Mouse (Mus musculus) embryonic facial prominence, embryonic 15.5 days (tissue): ENCODE measurements around the gene Lats1. TPM values are rescaled to one million over a fixed set of nuclear protein-coding genes. Genes with fewer than 3 reads are reported as not detected.
A peak's percentile ranks its signal among the peaks of the same experiment; 100 is the strongest.

ENCODE experiments used
- ATAC-seq: fragments of 200-750 bp; cut with Nextera tagmentation; 2 replicates; pipeline ENCODE4 v1.8.0; 2017; ENCODE audit warnings: low read depth, moderate TSS enrichment; ENCODE audit not compliant: insufficient number of reproducible peaks, low FRiP score, low TSS enrichment
- H3K27ac ChIP-seq: fragments of 300-500 bp; sonication (generic); replicated peaks from 2 replicates; pipeline ENCODE4 v1.5.1; 2015; ENCODE audit warnings: mild to moderate bottlenecking, inconsistent platforms
- H3K27me3 ChIP-seq: fragments of 300-500 bp; sonication (generic); 2 replicates; pipeline ENCODE4 v1.6.1; 2015; ENCODE audit warnings: inconsistent platforms
- H3K36me3 ChIP-seq: fragments of 300-500 bp; sonication (generic); 2 replicates; pipeline ENCODE4 v1.6.1; 2015; ENCODE audit warnings: mild to moderate bottlenecking, inconsistent platforms
- H3K4me1 ChIP-seq: fragments of 300-500 bp; sonication (generic); 2 replicates; pipeline ENCODE4 v1.6.1; 2015; ENCODE audit warnings: inconsistent platforms
- H3K4me2 ChIP-seq: fragments of 300-500 bp; sonication (generic); replicated peaks from 2 replicates; pipeline ENCODE4 v1.6.1; 2015; ENCODE audit warnings: mild to moderate bottlenecking, inconsistent platforms
- H3K4me3 ChIP-seq: fragments of 300-500 bp; sonication (generic); replicated peaks from 2 replicates; pipeline ENCODE4 v1.5.1; 2015; ENCODE audit warnings: mild to moderate bottlenecking, inconsistent platforms
- H3K9ac ChIP-seq: fragments of 300-500 bp; sonication (generic); 2 replicates; pipeline ENCODE4 v1.6.1; 2015; ENCODE audit warnings: inconsistent platforms
- H3K9me3 ChIP-seq: fragments of 300-500 bp; sonication (generic); replicated peaks from 2 replicates; pipeline ENCODE4 v1.6.1; 2016; ENCODE audit warnings: inconsistent platforms
- WGBS: fragments of 180-500 bp; shearing (Covaris S2); methylation state at CpG from one replicate; pipeline ENCODE4 v1.1.7; 2015; 5-methylcytosine and 5-hydroxymethylcytosine counted together
- polyA plus RNA-seq: library from polyadenylated mRNA; unstranded; fragments of >200 nt; fragmentation: Nextera tagmentation; extraction: Ambion mirVana; gene quantifications from 2 replicates; pipeline ENCODE4 v1.2.1, GENCODE M21; 2015

Gene Lats1
- polyA plus RNA-seq, 1 experiment from 2014 or later, result 8.7 TPM

DNA sequence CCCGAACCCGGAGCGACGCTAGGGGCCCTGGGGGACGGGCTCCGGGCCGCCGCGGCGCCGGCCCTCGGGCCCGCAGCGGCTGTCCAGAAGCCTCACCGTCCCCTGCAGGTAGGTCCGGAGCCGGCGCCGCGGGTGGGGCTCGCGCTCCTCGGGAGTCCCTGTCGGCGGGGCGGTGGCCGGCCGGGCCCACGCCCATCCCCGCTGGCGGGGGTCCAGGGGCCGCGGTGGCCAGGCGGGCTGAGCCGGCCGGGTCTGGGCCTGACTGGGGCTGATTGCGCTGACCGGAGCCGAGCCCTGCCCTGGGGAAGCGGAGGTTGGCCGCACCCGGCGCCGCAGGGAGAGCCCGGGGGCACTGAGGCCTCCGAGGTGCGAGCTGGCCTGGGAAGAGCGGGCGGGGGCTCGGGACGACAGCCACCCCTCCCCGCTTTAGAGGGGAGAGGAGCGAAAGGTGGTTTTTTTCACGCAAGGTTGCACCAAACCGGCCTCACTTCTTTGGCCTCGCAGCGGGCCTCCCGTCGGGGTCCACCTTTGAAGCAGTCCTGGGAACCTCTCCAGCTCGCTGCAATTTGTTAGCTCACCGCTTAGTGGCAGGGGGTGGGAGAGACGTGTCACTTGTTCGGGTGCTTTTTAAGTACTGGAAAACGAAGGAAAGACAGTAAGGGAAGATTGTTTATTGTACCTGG lies 470 bp downstream of the Lats1 start:
- WGBS, result under 1% methylated on average over 64 of the region's 64 CpGs
- Histone ChIP-seq H3K4me3 (peak overlapping the region; percentile 98), H3K27ac (peak overlapping the region; percentile 97), H3K4me1 (peaks cover 26% of the 10 kb centered on the region), H3K4me2 (peak overlapping the region; percentile 53), H3K36me3 (peaks cover 29% of the 10 kb centered on the region), H3K27me3 (no peaks in the 10 kb centered on the region), H3K9ac (peak overlapping the region; percentile 100), H3K9me3 (no peaks in the 10 kb centered on the region)
- peak; percentile 84 for ATAC-seq

GRCm38 (mm10) chr10:7682249-7682648 lies 1.2 kb downstream of the Lats1 start:
- peak overlapping the region; percentile 15; the same call in 1 of the 2 replicates for H3K9ac ChIP-seq
- H3K27ac ChIP-seq, result no peak overlapping the region
- no peak for ATAC-seq

DNA sequence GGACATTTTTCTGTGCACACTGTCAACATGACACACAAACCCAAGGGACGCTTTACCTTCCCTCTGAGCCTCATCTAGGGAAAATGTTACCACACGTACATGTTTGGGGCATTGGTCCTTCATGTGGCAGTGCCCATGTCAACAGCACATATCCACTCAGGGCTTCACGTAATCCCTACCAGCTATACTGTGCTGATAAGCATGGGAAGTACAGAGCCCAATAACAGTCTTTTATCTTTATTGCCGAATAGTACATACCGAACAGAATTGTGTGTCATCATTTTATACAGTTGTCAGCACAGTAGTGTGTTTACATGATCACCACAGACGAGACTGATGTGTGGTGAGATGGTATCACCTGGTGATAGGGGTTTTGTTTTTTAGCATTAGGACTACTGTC lies 5.9 kb downstream of the Lats1 start:
- Histone ChIP-seq H3K4me1 (peaks cover 10% of the 10 kb centered on the region; the same call in 1 of the 2 replicates), H3K9me3 (no peaks in the 10 kb centered on the region), H3K4me3 (no peak overlapping the region), H3K9ac (no peak overlapping the region), H3K4me2 (no peak overlapping the region), H3K36me3 (peaks cover 16% of the 10 kb centered on the region), H3K27ac (no peak overlapping the region), H3K27me3 (no peaks in the 10 kb centered on the region)
- no peak for ATAC-seq
- 92% methylated on average over 6 of the region's 6 CpGs for WGBS

More at GRCm38 (mm10) chr10:7682249-7682648, 1.2 kb downstream of the Lats1 start:
- peaks cover 27% of the 10 kb centered on the region for H3K36me3 ChIP-seq
- H3K9me3 ChIP-seq, result no peaks in the 10 kb centered on the region
- no peaks in the 10 kb centered on the region for H3K27me3 ChIP-seq
- WGBS, result 48% methylated on average over 3 of the region's 3 CpGs
- peaks cover 26% of the 10 kb centered on the region for H3K4me1 ChIP-seq
- H3K4me3 ChIP-seq, result peak overlapping the region; percentile 98
- peak overlapping the region; percentile 53 for H3K4me2 ChIP-seq

GRCm38 (mm10) chr10:7695286-7695685 lies 14.3 kb downstream of the Lats1 start:
- Histone ChIP-seq H3K4me2 (no peak overlapping the region), H3K4me1 (no peaks in the 10 kb centered on the region), H3K27me3 (no peaks in the 10 kb centered on the region), H3K27ac (no peak overlapping the region), H3K4me3 (no peak overlapping the region), H3K9me3 (no peaks in the 10 kb centered on the region), H3K36me3 (peaks cover 65% of the 10 kb centered on the region), H3K9ac (no peak overlapping the region)
- ATAC-seq, result no peak

DNA sequence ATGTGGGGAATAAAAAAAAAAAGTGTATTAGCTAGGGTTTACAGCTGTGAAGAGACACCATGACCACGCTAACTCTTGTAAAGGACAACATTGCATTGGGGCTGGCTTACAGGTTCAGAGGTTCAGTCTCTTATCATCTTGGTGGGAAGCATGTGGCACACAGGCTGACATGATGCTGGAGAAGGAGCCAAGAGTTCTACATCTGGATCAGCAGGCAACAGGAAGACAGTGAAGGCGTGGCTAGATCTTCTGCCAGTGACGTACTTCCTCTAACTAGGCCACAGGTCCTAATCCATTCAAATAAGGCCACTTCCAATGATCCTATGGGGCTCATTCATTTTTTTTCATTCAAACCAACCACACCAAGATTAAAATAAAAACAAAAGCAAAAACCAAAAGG lies 19.1 kb downstream of the Lats1 start:
- Histone ChIP-seq H3K4me3 (no peak overlapping the region), H3K9ac (no peak overlapping the region), H3K4me1 (no peaks in the 10 kb centered on the region), H3K27me3 (no peaks in the 10 kb centered on the region), H3K9me3 (no peaks in the 10 kb centered on the region), H3K4me2 (no peak overlapping the region), H3K27ac (no peak overlapping the region), H3K36me3 (peaks cover 70% of the 10 kb centered on the region)
- no peak for ATAC-seq
- 85% methylated on average over 3 of the region's 3 CpGs for WGBS

GRCm38 (mm10) chr10:7702586-7702985 lies 21.6 kb downstream of the Lats1 start:
- H3K4me2 ChIP-seq, result no peak overlapping the region
- no peak overlapping the region for H3K9ac ChIP-seq
- no peaks in the 10 kb centered on the region for H3K4me1 ChIP-seq
- WGBS, result 91% methylated on average over 6 of the region's 6 CpGs
- H3K27me3 ChIP-seq, result no peaks in the 10 kb centered on the region
- no peaks in the 10 kb centered on the region for H3K9me3 ChIP-seq
- H3K27ac ChIP-seq, result no peak overlapping the region
- ATAC-seq, result no peak
- H3K4me3 ChIP-seq, result no peak overlapping the region
- H3K36me3 ChIP-seq, result peaks cover 75% of the 10 kb centered on the region

DNA sequence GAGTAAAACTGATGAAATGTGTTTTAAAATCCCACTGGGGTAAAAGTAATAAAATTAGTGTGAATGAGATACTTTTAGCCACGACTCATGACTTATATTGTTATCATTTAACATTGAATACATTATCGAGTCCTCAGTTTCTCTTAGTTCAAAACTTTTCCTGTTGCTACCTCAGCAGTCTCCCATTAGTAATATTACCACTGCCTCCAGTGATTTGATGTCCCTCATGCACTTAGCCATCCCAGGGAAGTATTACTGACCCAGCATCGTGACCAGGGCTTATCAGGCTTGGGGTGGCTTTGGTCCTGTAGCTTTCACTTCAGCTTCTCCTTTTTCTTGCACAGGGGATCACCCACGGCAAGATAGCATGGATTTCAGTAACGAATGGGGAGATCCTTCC lies 29.1 kb downstream of the Lats1 start:
- WGBS, result 91% methylated on average over 5 of the region's 5 CpGs
- no peaks in the 10 kb centered on the region for H3K9me3 ChIP-seq
- peaks cover 52% of the 10 kb centered on the region for H3K36me3 ChIP-seq

DNA sequence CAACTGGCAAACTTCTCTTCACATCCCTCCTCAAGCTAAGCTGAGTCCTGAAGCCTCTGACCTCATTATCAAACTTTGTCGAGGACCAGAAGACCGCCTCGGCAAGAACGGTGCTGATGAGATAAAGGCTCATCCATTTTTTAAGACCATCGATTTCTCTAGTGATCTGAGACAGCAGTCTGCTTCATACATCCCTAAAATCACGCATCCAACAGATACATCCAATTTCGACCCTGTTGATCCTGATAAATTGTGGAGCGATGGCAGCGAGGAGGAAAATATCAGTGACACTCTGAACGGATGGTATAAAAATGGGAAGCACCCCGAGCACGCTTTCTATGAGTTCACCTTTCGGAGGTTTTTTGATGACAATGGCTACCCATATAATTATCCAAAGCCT lies 31.5 kb downstream of the Lats1 start:
- Histone ChIP-seq H3K27ac (no peak overlapping the region), H3K4me3 (no peak overlapping the region), H3K27me3 (no peaks in the 10 kb centered on the region), H3K4me1 (no peaks in the 10 kb centered on the region), H3K36me3 (peaks cover 39% of the 10 kb centered on the region), H3K4me2 (no peak overlapping the region), H3K9me3 (no peaks in the 10 kb centered on the region), H3K9ac (no peak overlapping the region)
- ATAC-seq, result no peak
- 94% methylated on average over 13 of the region's 13 CpGs for WGBS

More for the DNA sequence above, 29.1 kb downstream of the Lats1 start:
- no peak overlapping the region for H3K27ac ChIP-seq
- no peak overlapping the region for H3K9ac ChIP-seq
- H3K4me3 ChIP-seq, result no peak overlapping the region
- ATAC-seq, result no peak
- H3K4me2 ChIP-seq, result no peak overlapping the region
- no peaks in the 10 kb centered on the region for H3K27me3 ChIP-seq
- no peaks in the 10 kb centered on the region for H3K4me1 ChIP-seq

GRCm38 (mm10) chr10:7715056-7715455 lies 34.0 kb downstream of the Lats1 start:
- Histone ChIP-seq H3K4me1 (no peaks in the 10 kb centered on the region), H3K9me3 (no peaks in the 10 kb centered on the region), H3K4me2 (no peak overlapping the region), H3K27ac (no peak overlapping the region), H3K4me3 (no peak overlapping the region), H3K27me3 (no peaks in the 10 kb centered on the region), H3K9ac (no peak overlapping the region), H3K36me3 (peaks cover 32% of the 10 kb centered on the region)
- ATAC-seq, result no peak
- 78% methylated on average over 7 of the region's 7 CpGs for WGBS

DNA sequence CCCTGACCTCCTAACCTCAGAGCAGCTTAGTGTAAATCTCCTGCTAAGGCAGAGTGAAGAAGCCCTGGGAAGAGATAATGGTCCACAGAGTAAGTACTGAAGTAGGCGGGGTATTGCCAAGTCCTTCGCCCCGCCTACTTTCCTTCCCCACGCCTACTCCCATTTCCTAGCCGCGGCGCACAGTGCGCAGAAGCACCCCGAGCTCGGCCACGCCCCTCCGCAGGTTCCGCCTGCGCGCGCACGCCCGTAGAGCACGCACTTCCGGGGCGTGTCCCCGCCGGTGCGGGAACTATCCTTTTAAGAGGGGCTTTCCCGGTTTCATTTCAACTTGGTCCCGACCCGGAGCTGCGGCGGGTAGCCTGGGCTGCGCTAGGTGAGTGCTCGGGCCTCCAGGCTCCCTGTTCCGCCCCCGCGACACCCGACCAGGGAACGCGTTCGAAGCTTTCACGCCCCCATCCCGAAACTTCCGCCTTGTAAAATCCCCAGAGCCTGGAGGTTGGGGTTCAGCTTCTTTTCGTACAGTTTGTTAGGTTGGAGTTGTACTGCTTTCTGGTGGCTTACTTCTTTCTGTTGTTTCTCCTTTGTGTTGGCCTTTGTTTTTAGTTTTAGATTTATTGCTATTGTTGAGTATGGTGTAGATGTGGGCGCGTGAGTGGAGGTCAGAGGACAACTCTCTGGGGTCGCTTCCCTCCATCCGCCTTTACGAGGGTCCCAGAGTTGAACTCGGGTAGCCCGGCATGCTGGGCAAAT lies 44.9 kb downstream of the Lats1 start, which contains the start of gene Katna1:
TSS of gene Katna1 (plus strand) at position 250 of the 750 bp plus-strand sequence.
- Histone ChIP-seq H3K4me2 (peak within 1 kb of the TSS; percentile 77), H3K27ac (peak within 1 kb of the TSS; percentile 84), H3K9me3 (no peaks in the 10 kb centered on the region), H3K4me1 (peaks cover 5% of the 10 kb centered on the region), H3K4me3 (peak within 1 kb of the TSS; percentile 88), H3K27me3 (no peaks in the 10 kb centered on the region), H3K36me3 (no peaks in the 10 kb centered on the region), H3K9ac (peak within 1 kb of the TSS; percentile 65)
- ATAC-seq, result peak; percentile 97
- WGBS, result under 1% methylated on average over 49 of the region's 49 CpGs

- Histone ChIP-seq H3K9ac (peak overlapping the region; percentile 65), H3K27me3 (no peaks in the 10 kb centered on the region), H3K36me3 (no peaks in the 10 kb centered on the region), H3K4me1 (peaks cover 5% of the 10 kb centered on the region), H3K4me2 (peak overlapping the region; percentile 77), H3K9me3 (no peaks in the 10 kb centered on the region), H3K27ac (peak overlapping the region; percentile 84), H3K4me3 (peak overlapping the region; percentile 88)
- WGBS, result 0% methylated on average over 8 of the region's 8 CpGs
- no peak for ATAC-seq
Observed at GRCm38 (mm10) chr10:7726501-7726812, 45.4 kb downstream of the Lats1 start.
